11 mouse cellular contexts compared by ENCODE assay signal in genomic region chr7:82371411-82371810, GRCm38 (mm10). TPM values are rescaled to one million over a fixed set of nuclear protein-coding genes. Genes with fewer than 3 reads are reported as not detected.
DNase-seq lines count a peak whose midpoint lies in the region; ATAC-seq and TF ChIP-seq lines count a peak whose summit lies in the region.
"Had no signal": no experiment of that assay in that cellular context is flagged by ENCODE, and none has a peak within 500 bp of the region (broad histone marks: within the 10 kb centered on the region; RNA-seq: fewer than 3 reads in every experiment).

No protein-coding gene starts in this region.

- TF ChIP-seq CTCF in heart, adult 2 months (IDR thresholded peaks at IDR 0.05), result no peak

- WGBS in heart, adult 2 months, result 29% methylated on average over 3 of the region's 3 CpGs
- 45% methylated on average over 3 of the region's 3 CpGs for WGBS in heart, embryonic 12.5 days
- WGBS in forebrain, embryonic 15.5 days, result 76% methylated on average over 3 of the region's 3 CpGs

- TF ChIP-seq POLR2A in heart, adult 2 months (IDR thresholded peaks at IDR 0.05; ENCODE audit: insufficient read depth, low read depth, low read length), result no peak

- no peak overlapping the region for H3K9ac ChIP-seq in heart, adult 2 months (ENCODE audit: low read depth, low read length)
- no peak overlapping the region for H3K9ac ChIP-seq in heart, embryonic 12.5 days
- H3K9ac ChIP-seq in forebrain, embryonic 15.5 days (replicated peaks), result no peak overlapping the region
- H3K9ac ChIP-seq: heart, embryonic 13.5 days; limb, embryonic 12.5 days had no signal

- no peak for ATAC-seq in heart, embryonic 12.5 days (ENCODE audit: insufficient number of reproducible peaks, low FRiP score)
- ATAC-seq in activated CD4-positive, CD25-positive, alpha-beta regulatory T cell, adult 4 months, result no peak
- no peak for ATAC-seq in forebrain, embryonic 15.5 days (replicated peaks)

- H3K27ac ChIP-seq in heart, adult 2 months, result no peak overlapping the region
- no peak overlapping the region for H3K27ac ChIP-seq in heart, embryonic 12.5 days (ENCODE audit: poor library complexity, severe bottlenecking)
- H3K27ac ChIP-seq in forebrain, embryonic 15.5 days (replicated peaks), result no peak overlapping the region
- H3K27ac ChIP-seq: heart, embryonic 13.5 days; limb, embryonic 12.5 days had no signal

- no peaks in the 10 kb centered on the region for H3K79me2 ChIP-seq in heart, adult 2 months (replicated peaks; ENCODE audit: control insufficient read depth, insufficient read depth, low read length)

- H3K9me3 ChIP-seq in heart, embryonic 12.5 days (replicated peaks), result no peaks in the 10 kb centered on the region
- H3K9me3 ChIP-seq in forebrain, embryonic 15.5 days, result no peaks in the 10 kb centered on the region
- H3K9me3 ChIP-seq: heart, embryonic 13.5 days; limb, embryonic 12.5 days had no signal

- TF ChIP-seq EP300 in heart, adult 2 months (IDR thresholded peaks at IDR 0.05; ENCODE audit: insufficient read depth, low read depth, low read length), result no peak

- no peak overlapping the region for H3K4me3 ChIP-seq in heart, adult 2 months
- H3K4me3 ChIP-seq in heart, embryonic 12.5 days, result no peak overlapping the region
- H3K4me3 ChIP-seq in forebrain, embryonic 15.5 days, result no peak overlapping the region
- H3K4me3 ChIP-seq: heart, embryonic 13.5 days; limb, embryonic 12.5 days had no signal

- DNase-seq in heart, adult 2 months, result peak; percentile 70 to 80
- peak; percentile 55 for DNase-seq in urinary bladder, postnatal 14 days (ENCODE audit: low spot score)
- DNase-seq in urinary bladder, adult 2 months (ENCODE audit: low spot score), result no peak
- peak; percentile 66 for DNase-seq in heart, postnatal 25 days (ENCODE audit: low spot score)
- peak; percentile 50 to 68 for DNase-seq in urinary bladder, postnatal 36 days (ENCODE audit: low spot score in 2 of 2)

- H3K4me1 ChIP-seq in heart, adult 2 months (ENCODE audit: control insufficient read depth, insufficient read depth, low read length), result no peaks in the 10 kb centered on the region; the same call in 1 of the 2 replicates
- H3K4me1 ChIP-seq in heart, embryonic 12.5 days (replicated peaks), result no peaks in the 10 kb centered on the region
- H3K4me1 ChIP-seq in forebrain, embryonic 15.5 days, result no peaks in the 10 kb centered on the region

- intact Hi-C loops in heart, adult 2 months (cut with DNase I), result no loop called here
- intact Hi-C loops in heart, postnatal 25 days (cut with DNase I), result no loop called here

- no peaks in the 10 kb centered on the region for H3K27me3 ChIP-seq in heart, adult 2 months (ENCODE audit: control insufficient read depth, insufficient read depth, low read length)
- H3K27me3 ChIP-seq in heart, embryonic 12.5 days (replicated peaks), result no peaks in the 10 kb centered on the region
- no peaks in the 10 kb centered on the region for H3K27me3 ChIP-seq in forebrain, embryonic 15.5 days
- H3K27me3 ChIP-seq: CH12.LX; heart, embryonic 13.5 days; limb, embryonic 12.5 days had no signal

- no peak overlapping the region for H3K4me2 ChIP-seq in heart, embryonic 12.5 days
- no peak overlapping the region for H3K4me2 ChIP-seq in forebrain, embryonic 15.5 days (replicated peaks)
- H3K4me2 ChIP-seq: heart, embryonic 13.5 days; limb, embryonic 12.5 days had no signal

- no peaks in the 10 kb centered on the region for H3K36me3 ChIP-seq in heart, adult 2 months (ENCODE audit: control insufficient read depth, insufficient read depth, low read length)
- H3K36me3 ChIP-seq in heart, embryonic 12.5 days, result no peaks in the 10 kb centered on the region
- no peaks in the 10 kb centered on the region for H3K36me3 ChIP-seq in forebrain, embryonic 15.5 days
- H3K36me3 ChIP-seq: heart, embryonic 13.5 days; limb, embryonic 12.5 days had no signal

RNA-seq across cellular contexts. Expression of gene Adamtsl3, which starts 35.9 kb away (rescaled TPM):
- total RNA-seq in heart, adult 2 months (2021), result 1 to 10 TPM; 6.2 to 9.2 TPM
- 2.0 and 4.4 TPM in 2 replicates for polyA plus RNA-seq in heart, adult 2 months (2012; rRNA removed)
- 0.57 and 0.63 TPM in 2 replicates for polyA plus RNA-seq in heart, embryonic 12.5 days (2016; fragmentation: Nextera tagmentation; extraction: Ambion mirVana)
- polyA plus RNA-seq in urinary bladder, adult 2 months (2012; rRNA removed), result 14.5 and 15.6 TPM in 2 replicates
- total RNA-seq in heart, postnatal 25 days (2021), result 1 to 10 TPM; 7.7 TPM
- under 1 TPM in 1 of 2 experiments, not detected in 1; 0.34 TPM for polyA plus RNA-seq in activated CD4-positive, CD25-positive, alpha-beta regulatory T cell, adult 4 months (2017; shearing (Covaris generic))
- polyA plus RNA-seq in forebrain, embryonic 15.5 days (2015; fragmentation: Nextera tagmentation; extraction: Ambion mirVana), result 0.33 and 0.50 TPM in 2 replicates
- total RNA-seq: CH12.LX had no signal
